Mouse (Mus musculus): Measurements from ENCODE around the gene Papln.

GRCm38 (mm10) chr12:83741722-83742121 lies 21.7 kb upstream of the Papln start:
- TF ChIP-seq CTCF (IDR thresholded peaks at IDR 0.05 in 2 of 3, conservative IDR thresholded peaks at IDR 0.05 in 1 of 3; ENCODE audit: control insufficient read depth in 1 of 3, insufficient read depth in 1 of 3, low read depth in 2 of 3, low read length in 3 of 3, poor library complexity in 1 of 3, severe bottlenecking in 1 of 3) (no peak), EP300 (IDR thresholded peaks at IDR 0.05; ENCODE audit: low read depth in 1 of 2, low read length in 2 of 2) (no peak), POLR2A (IDR thresholded peaks at IDR 0.05; ENCODE audit: control insufficient read depth in 1 of 2, insufficient read depth in 1 of 2, low read depth in 1 of 2, low read length in 2 of 2, poor library complexity in 1 of 2) (no peak), CHD2 (IDR thresholded peaks at IDR 0.05; ENCODE audit: low read length) (no peak), RAD21 (IDR thresholded peaks at IDR 0.05; ENCODE audit: low read depth, low read length) (no peak), TBP (IDR thresholded peaks at IDR 0.05; ENCODE audit: low read depth, low read length) (no peak), HCFC1 (IDR thresholded peaks at IDR 0.05; ENCODE audit: low read depth, low read length) (no peak), USF1 (IDR thresholded peaks at IDR 0.05; ENCODE audit: low read depth, low read length) (no peak), GATA1 (IDR thresholded peaks at IDR 0.05; ENCODE audit: low read depth, low read length) (no peak), MAZ (IDR thresholded peaks at IDR 0.05; ENCODE audit: low read depth, low read length) (no peak), TAL1 (IDR thresholded peaks at IDR 0.05; ENCODE audit: low read length) (no peak), USF2 (IDR thresholded peaks at IDR 0.05; ENCODE audit: borderline replicate concordance in 1 of 2, insufficient read depth in 1 of 2, low read depth in 1 of 2, low read length in 2 of 2) (no peak), ZMIZ1 (IDR thresholded peaks at IDR 0.05; ENCODE audit: low read depth, low read length) (no peak), RCOR1 (IDR thresholded peaks at IDR 0.05; ENCODE audit: low read depth, low read length) (no peak)

Measured in MEL (cell line).